Mouse (Mus musculus): ENCODE data around the gene Zdhhc9. TPM values are rescaled to one million over a fixed set of nuclear protein-coding genes. Genes with fewer than 3 reads are reported as not detected.

The Zdhhc9 gene
- polyA plus RNA-seq, 1 experiment from 2014 or later = 8.0 TPM

DNA sequence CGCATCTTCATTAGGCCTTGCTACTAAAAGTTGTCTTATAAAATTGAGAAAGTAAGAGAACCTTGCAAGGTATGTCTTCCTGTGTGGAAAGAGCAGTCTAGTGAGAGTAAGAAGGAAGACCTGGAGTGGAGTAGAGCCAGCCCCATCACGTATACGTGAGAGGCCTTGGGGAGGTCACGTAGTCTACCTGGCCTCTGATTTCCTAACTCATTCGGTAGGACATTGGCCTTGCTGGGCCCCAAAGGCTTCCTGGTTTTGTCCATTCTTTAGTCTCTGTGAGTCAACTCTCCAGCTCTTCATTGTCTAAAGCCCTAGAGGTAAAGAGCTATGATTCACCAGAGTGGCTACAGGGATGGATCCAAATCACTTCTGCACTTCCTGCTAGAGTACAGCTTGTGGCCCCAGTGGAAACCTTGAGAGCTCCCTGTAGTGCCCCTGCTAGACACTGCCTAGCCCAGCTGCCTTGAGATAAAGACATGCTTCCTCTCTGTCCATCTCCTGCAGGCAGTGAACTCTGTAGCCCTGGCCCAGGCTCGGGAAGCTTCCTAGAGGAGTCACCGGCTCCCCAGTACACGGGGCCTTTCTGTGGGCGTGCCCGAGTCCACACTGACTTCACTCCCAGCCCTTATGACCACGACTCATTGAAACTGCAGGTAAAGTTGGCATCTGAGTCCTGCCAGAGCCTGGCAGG, 50.3 kb downstream of the Zdhhc9 start:
- ATAC-seq (ENCODE audit: low FRiP score) = no peak
- Histone ChIP-seq H3K4me1 (no peaks in the 10 kb centered on the region), H3K9ac (no peak overlapping the region), H3K36me3 (no peaks in the 10 kb centered on the region), H3K27ac (no peak overlapping the region), H3K4me2 (replicated peaks) (no peak overlapping the region), H3K9me3 (replicated peaks) (no peaks in the 10 kb centered on the region), H3K4me3 (no peak overlapping the region), H3K27me3 (no peaks in the 10 kb centered on the region)
- 87% methylated on average over 11 of the region's 11 CpGs for WGBS

DNA sequence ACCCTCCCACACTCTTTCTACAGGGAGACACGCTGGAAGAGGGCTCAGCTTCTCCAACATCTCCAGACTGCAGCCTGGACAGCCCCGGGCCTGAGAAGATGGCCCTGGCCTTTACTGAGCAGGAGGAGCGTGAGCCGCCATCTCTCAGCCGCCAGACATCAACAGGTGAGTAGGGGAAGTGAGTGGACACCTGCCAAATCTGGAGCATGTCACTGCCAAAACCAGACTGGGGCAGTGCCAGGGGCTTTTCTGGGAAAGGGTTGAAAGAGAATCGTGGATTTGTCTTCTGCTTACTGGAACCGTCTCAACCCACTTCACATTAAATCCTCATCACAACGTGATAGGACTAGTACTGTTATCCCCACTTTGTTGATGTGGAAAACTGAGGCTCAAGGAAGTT, 51.3 kb downstream of the Zdhhc9 start:
- H3K4me1 ChIP-seq = no peaks in the 10 kb centered on the region
- H3K4me3 ChIP-seq = no peak overlapping the region
- ATAC-seq (ENCODE audit: low FRiP score) = no peak
- H3K9ac ChIP-seq = no peak overlapping the region
- no peaks in the 10 kb centered on the region for H3K9me3 ChIP-seq (replicated peaks)
- no peak overlapping the region for H3K4me2 ChIP-seq (replicated peaks)
- 91% methylated on average over 8 of the region's 8 CpGs for WGBS
- no peak overlapping the region for H3K27ac ChIP-seq
- H3K36me3 ChIP-seq = no peaks in the 10 kb centered on the region
- H3K27me3 ChIP-seq = no peaks in the 10 kb centered on the region

DNA sequence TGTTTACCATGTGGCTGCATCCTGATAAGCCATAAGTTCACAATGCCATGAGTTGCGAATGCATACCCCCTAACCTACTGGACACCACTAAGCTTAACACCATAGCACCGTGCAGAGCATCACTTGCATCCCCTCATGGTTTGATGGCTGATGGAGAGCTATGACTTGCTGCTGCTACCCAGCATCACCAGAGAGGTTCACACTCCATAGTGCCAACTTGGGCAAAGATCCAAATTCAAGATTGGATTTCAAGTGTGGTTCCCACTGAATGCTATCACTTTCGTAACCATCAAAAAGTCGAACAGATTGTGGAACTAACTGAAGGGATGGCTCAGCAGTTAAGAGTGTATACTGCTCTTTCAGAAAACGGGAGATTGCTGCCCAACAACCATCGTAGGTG, 53.2 kb downstream of the Zdhhc9 start:
- Histone ChIP-seq H3K4me3 (no peak overlapping the region), H3K27ac (no peak overlapping the region), H3K4me2 (replicated peaks) (no peak overlapping the region), H3K27me3 (no peaks in the 10 kb centered on the region), H3K9ac (no peak overlapping the region), H3K36me3 (no peaks in the 10 kb centered on the region), H3K9me3 (replicated peaks) (no peaks in the 10 kb centered on the region), H3K4me1 (no peaks in the 10 kb centered on the region)
- ATAC-seq (ENCODE audit: low FRiP score) = no peak
- 86% methylated on average over 6 of the region's 6 CpGs for WGBS

DNA sequence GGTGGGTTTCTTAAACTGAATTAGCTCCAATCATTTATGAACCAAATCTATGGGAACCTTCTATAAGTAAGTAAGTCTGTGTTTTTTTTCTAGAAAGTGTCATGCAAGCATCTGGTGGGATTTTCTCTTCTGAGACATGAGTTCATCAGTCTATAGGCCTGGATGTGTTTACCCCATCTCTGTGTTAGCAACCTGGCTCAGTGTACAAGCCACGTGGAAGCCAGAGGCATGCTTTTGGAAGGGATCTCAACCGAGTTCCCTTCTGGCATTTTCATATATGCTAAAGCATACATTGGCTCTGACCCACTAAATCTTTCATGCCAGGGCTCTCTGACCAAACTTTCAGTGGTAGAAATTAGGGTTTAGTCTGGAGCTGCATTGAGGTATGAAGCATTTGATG, 54.7 kb downstream of the Zdhhc9 start:
- Histone ChIP-seq H3K27ac (no peak overlapping the region), H3K36me3 (no peaks in the 10 kb centered on the region), H3K27me3 (no peaks in the 10 kb centered on the region), H3K4me1 (no peaks in the 10 kb centered on the region), H3K9me3 (replicated peaks) (no peaks in the 10 kb centered on the region), H3K4me2 (replicated peaks) (no peak overlapping the region), H3K4me3 (no peak overlapping the region), H3K9ac (no peak overlapping the region)
- ATAC-seq (ENCODE audit: low FRiP score) = no peak
- WGBS = 58% methylated on average over 2 of the region's 2 CpGs

DNA sequence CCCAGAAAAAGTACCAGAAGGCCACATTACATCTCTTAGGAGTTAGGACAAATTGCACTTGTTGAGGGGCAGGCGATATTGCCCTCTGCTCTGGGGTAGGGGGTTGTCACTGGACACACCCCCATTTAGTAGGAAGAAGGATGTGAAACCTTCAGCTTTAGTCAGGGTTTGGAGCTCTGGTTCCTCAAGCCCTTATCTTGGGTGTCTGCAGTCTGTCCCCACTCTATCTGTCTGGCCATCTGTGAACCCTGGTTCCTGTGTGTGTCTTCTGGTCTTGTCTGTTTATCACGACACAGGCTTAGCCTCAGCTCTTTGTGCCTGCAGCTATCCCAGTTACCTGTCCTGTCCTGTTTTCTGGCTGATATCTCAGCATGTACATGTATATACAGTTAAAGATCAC, 55.3 kb downstream of the Zdhhc9 start:
- H3K4me2 ChIP-seq (replicated peaks) = no peak overlapping the region
- no peak overlapping the region for H3K4me3 ChIP-seq
- H3K9me3 ChIP-seq (replicated peaks) = no peaks in the 10 kb centered on the region
- H3K27me3 ChIP-seq = no peaks in the 10 kb centered on the region
- H3K4me1 ChIP-seq = no peaks in the 10 kb centered on the region
- ATAC-seq (ENCODE audit: low FRiP score) = no peak
- H3K36me3 ChIP-seq = no peaks in the 10 kb centered on the region
- no peak overlapping the region for H3K27ac ChIP-seq
- 86% methylated on average over 2 of the region's 2 CpGs for whole genome bisulfite sequencing
- H3K9ac ChIP-seq = no peak overlapping the region

DNA sequence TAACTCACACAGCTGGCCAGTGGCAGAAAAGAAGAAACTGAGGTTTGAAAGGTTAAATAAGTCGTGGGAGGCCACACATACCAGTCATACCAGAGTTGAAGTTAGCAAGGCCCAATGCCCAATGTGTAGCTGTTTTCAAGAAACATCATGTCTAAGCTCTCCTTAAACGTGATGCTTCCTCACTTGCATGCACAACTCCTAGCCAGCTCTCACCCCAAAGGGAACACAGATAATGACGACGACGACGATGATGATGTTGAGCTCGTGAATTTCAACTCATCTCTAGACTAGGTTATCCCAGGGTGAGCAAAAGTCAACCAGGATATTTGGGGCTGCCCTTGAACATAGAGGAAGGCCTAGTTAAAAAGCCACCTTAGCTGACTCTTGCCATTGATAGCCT, 56.6 kb downstream of the Zdhhc9 start:
- Histone ChIP-seq H3K36me3 (no peaks in the 10 kb centered on the region), H3K4me2 (replicated peaks) (no peak overlapping the region), H3K4me1 (no peaks in the 10 kb centered on the region), H3K4me3 (no peak overlapping the region), H3K9me3 (replicated peaks) (no peaks in the 10 kb centered on the region), H3K9ac (no peak overlapping the region), H3K27ac (no peak overlapping the region), H3K27me3 (no peaks in the 10 kb centered on the region)
- no peak for ATAC-seq (ENCODE audit: low FRiP score)
- WGBS = 77% methylated on average over 7 of the region's 7 CpGs

DNA sequence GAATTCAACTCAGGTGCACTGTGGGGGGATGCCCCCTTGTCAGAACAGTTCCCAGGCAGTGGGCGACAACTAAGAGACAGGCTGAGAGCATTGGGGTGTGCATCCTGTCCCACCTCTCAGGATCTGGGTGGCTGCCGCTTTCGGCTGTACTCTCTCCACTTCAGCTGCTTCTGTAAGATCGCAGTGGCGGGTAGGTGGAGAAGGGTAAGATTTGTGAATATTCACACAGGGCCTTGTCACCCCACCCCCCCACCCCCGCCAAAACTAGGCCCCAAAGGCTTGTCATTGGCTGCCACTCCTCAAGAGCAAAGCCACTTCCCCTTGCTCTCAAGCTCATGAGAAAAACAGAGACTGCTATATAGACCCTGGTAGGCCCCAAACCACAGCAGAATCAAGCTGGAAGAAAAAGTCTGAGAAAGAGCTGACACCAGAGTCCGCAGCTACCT, 60.9 kb downstream of the Zdhhc9 start:
- WGBS = 86% methylated on average over 7 of the region's 7 CpGs
- H3K36me3 ChIP-seq = no peaks in the 10 kb centered on the region

DNA sequence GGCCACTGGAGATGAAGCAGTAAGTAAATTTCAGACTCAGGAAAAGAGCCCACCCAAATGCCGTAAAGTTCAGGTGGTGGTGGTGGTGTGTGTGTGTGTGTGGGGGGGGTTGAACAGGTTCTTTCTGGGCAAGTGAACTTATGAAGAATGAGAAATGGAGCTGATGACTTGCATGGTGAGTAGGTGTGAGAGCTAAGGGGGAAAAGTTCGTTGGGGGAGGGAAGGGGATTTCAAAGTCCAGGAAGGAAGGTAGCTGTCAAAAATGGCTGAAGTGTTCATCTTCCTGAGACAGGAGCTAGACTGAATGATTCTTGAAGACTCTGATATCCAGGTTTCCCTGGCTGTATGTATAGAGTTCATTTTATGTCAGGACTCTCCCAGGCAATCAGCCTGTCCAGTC, 61.5 kb downstream of the Zdhhc9 start:
- Histone ChIP-seq H3K27ac (no peak overlapping the region), H3K9me3 (replicated peaks) (no peaks in the 10 kb centered on the region), H3K9ac (no peak overlapping the region), H3K4me3 (no peak overlapping the region), H3K4me2 (replicated peaks) (no peak overlapping the region), H3K4me1 (no peaks in the 10 kb centered on the region), H3K27me3 (no peaks in the 10 kb centered on the region), H3K36me3 (no peaks in the 10 kb centered on the region)
- ATAC-seq (ENCODE audit: low FRiP score) = no peak
- 85% methylated on average over 2 of the region's 2 CpGs for WGBS

More for the DNA sequence above, 60.9 kb downstream of the Zdhhc9 start:
- Histone ChIP-seq H3K27me3 (no peaks in the 10 kb centered on the region), H3K4me2 (replicated peaks) (no peak overlapping the region), H3K4me3 (no peak overlapping the region), H3K4me1 (no peaks in the 10 kb centered on the region), H3K9ac (no peak overlapping the region), H3K9me3 (replicated peaks) (no peaks in the 10 kb centered on the region), H3K27ac (no peak overlapping the region)
- ATAC-seq (ENCODE audit: low FRiP score) = no peak

DNA sequence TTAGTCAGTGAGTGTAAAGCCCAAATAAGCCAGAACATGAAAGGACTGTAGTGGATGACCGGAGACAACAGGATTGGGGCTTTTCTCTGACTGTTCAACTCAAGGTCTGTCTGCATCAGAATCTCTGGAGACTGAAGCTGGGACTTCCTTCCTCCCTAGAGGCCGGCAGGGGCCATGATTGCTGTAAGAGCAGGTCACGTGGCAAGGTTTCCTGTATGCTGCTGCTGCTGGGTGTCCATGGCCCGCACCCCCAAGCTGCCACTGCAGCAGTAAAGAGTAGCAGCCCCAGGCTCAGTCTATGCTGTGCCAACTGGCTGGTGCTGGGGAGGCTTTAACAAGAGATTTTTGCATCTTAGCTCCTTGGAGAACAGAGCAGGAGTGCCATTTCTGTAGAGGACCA, 62.4 kb downstream of the Zdhhc9 start, which contains the start of gene Sash3:
TSS of gene Sash3 (plus strand) at position 175 of the 400 bp plus-strand sequence.
- H3K4me2 ChIP-seq (replicated peaks) = no peak within 1 kb of the TSS
- no peaks in the 10 kb centered on the region for H3K9me3 ChIP-seq (replicated peaks)
- H3K27ac ChIP-seq = no peak within 1 kb of the TSS
- 93% methylated on average over 4 of the region's 4 CpGs for WGBS
- no peak within 1 kb of the TSS for H3K4me3 ChIP-seq
- no peak for ATAC-seq (ENCODE audit: low FRiP score)
- H3K4me1 ChIP-seq = no peaks in the 10 kb centered on the region
- no peaks in the 10 kb centered on the region for H3K27me3 ChIP-seq
- H3K36me3 ChIP-seq = no peaks in the 10 kb centered on the region
- no peak within 1 kb of the TSS for H3K9ac ChIP-seq

DNA sequence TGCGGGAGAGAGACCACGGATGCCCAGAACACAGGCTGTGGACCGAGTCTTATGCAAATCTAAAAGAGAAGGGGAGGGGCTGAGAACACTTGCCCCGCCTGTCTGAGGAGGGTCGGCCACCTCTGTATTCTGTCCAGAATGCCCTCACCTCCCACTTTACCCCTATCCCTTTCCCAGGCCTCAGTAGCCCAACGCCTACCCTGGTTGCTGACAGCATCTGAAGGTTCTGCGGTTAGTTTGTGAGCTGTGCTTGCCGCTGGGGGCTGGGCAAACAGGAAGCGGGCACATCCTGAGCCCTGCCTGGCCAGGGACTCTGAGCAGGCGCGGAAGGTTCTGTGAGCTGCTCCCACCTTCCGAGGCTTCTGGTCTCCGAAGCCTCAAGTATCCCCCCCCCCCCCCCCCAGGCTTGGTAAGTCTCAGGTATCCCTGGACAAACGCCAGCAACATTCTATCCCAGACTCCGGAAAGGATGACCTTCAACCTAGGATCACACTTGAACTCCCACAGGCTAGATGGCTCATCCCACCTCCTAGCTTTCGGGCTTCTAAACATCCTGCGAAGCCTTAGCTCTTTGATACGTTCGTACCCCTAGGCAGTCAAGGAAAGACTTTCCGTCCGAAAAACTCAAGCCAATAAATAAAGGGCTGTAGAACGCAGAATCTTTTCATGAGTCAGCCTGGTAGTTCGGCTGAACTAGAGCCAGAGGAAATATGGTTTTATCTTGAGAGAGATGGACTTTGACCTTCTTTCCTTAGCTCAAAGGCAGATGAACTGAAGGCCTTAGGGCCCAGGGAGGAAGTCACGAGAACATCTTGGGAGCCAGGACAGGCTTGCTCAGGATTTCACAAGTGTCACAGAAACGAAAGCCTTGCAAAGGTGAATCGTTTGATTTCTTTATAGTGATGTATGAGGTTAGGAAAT, 65.0 kb downstream of the Zdhhc9 start:
- H3K4me2 ChIP-seq (replicated peaks) = peak overlapping the region; percentile 27; the same call in 1 of the 2 replicates

DNA sequence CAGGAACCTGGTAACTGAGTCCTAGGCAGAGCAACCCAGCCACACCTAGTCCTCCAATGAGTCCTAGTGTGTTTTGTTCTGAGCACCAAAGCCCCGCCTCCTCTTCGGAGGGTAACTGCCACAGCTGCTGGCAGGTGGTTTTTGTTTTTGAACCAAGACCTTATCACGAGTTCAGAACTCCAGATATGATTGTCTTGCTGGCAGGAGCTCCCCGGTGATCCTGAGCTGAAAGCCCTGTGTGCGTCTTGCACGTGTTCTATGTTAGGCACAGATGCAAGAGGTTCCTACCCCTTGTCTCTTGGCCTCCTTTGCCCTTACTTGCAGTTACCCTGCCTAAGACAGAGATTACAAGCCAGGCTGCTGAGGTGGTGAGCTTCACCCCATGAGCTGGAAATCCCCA, 67.2 kb downstream of the Zdhhc9 start:
- H3K27ac ChIP-seq = no peak overlapping the region

More for the DNA sequence above, 65.0 kb downstream of the Zdhhc9 start:
- H3K9ac ChIP-seq = no peak overlapping the region
- H3K36me3 ChIP-seq = no peaks in the 10 kb centered on the region
- H3K27me3 ChIP-seq = no peaks in the 10 kb centered on the region
- H3K4me1 ChIP-seq = 0 out of 2 replicates have a peak, but pooled peaks cover 3% of the 10 kb centered on the region
- ATAC-seq (ENCODE audit: low FRiP score) = no peak
- no peak overlapping the region for H3K27ac ChIP-seq
- no peak overlapping the region for H3K4me3 ChIP-seq
- no peaks in the 10 kb centered on the region for H3K9me3 ChIP-seq (replicated peaks)
- WGBS = 55% methylated on average over 25 of the region's 26 CpGs

DNA sequence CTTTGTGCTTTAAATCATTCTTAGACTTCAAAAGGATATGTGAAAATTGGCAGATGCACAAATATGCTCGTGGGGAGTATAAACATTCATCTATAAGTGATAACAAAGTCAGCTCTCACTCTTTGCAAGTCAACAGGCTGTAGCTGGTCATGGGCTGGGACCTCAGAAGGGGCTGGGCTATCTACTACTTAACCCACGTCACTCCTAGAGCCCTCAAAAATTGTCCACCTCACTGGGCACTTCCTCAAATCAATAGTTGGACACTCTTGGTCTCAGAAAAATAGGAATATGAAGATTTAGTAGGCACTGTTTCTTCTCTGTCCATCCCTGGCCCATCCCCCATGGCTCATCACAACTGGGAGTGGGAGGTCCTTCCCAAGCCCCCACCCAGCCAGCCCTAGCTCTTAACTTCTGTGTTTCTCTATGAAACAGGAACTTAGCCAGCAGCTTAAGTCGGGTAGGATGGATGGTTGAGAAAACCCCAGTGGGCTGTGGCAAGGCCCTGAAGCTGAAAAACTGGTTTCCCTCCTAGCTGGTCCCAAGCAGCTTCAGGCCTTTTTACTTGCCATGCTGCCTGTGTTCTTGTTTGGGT, 68.3 kb downstream of the Zdhhc9 start:
- H3K27me3 ChIP-seq = no peaks in the 10 kb centered on the region
- no peak overlapping the region for H3K4me2 ChIP-seq (replicated peaks)
- H3K27ac ChIP-seq = no peak overlapping the region
- WGBS = 61% methylated on average over 3 of the region's 3 CpGs
- H3K4me1 ChIP-seq = 0 out of 2 replicates have a peak, but pooled peaks cover 3% of the 10 kb centered on the region
- no peak overlapping the region for H3K9ac ChIP-seq
- H3K36me3 ChIP-seq = no peaks in the 10 kb centered on the region
- no peak for ATAC-seq (ENCODE audit: low FRiP score)
- H3K4me3 ChIP-seq = no peak overlapping the region
- H3K9me3 ChIP-seq (replicated peaks) = no peaks in the 10 kb centered on the region

More for the DNA sequence above, 67.2 kb downstream of the Zdhhc9 start:
- no peak for ATAC-seq (ENCODE audit: low FRiP score)
- Histone ChIP-seq H3K9me3 (replicated peaks) (no peaks in the 10 kb centered on the region), H3K36me3 (no peaks in the 10 kb centered on the region), H3K9ac (no peak overlapping the region), H3K4me1 (0 out of 2 replicates have a peak, but pooled peaks cover 3% of the 10 kb centered on the region), H3K4me3 (no peak overlapping the region), H3K27me3 (no peaks in the 10 kb centered on the region), H3K4me2 (replicated peaks) (no peak overlapping the region)
- WGBS = 70% methylated on average over 6 of the region's 6 CpGs
